Mouse (Mus musculus): ENCODE results near the gene Bscl2. TPM values are rescaled to one million over a fixed set of nuclear protein-coding genes. Genes with fewer than 3 reads are reported as not detected.

Gene Bscl2
- polyA plus RNA-seq, 1 experiment from 2014 or later = 52.6 TPM

- H3K36me3 ChIP-seq = peaks cover 43% of the 10 kb centered on the region
- H3K9me3 ChIP-seq = no peaks in the 10 kb centered on the region
- H3K4me2 ChIP-seq = peak overlapping the region; percentile 97
- peaks cover 32% of the 10 kb centered on the region for H3K4me1 ChIP-seq
- no peak overlapping the region for H3K27ac ChIP-seq
- no peak for ATAC-seq (ENCODE audit: insufficient number of reproducible peaks, insufficient read depth, low FRiP score, low TSS enrichment, low read depth)
- peak overlapping the region; percentile 7; the same call in 1 of the 2 replicates for H3K4me3 ChIP-seq
- H3K27me3 ChIP-seq = no peaks in the 10 kb centered on the region
- 76% methylated on average over 3 of the region's 3 CpGs for WGBS
- H3K9ac ChIP-seq = peak overlapping the region; percentile 62
These were observed 20.3 kb upstream of the Bscl2 start for GRCm38 (mm10) chr19:8817001-8817400.

GRCm38 (mm10) chr19:8818301-8818798 is 18.9 kb upstream of the Bscl2 start:
- Histone ChIP-seq H3K9ac (peak overlapping the region; percentile 91), H3K36me3 (peaks cover 37% of the 10 kb centered on the region), H3K4me1 (peaks cover 45% of the 10 kb centered on the region), H3K4me3 (peak overlapping the region; percentile 100), H3K9me3 (no peaks in the 10 kb centered on the region), H3K27ac (peak overlapping the region; percentile 100), H3K4me2 (peak overlapping the region; percentile 97), H3K27me3 (no peaks in the 10 kb centered on the region)
- 26% methylated on average over 14 of the region's 14 CpGs for WGBS
- no peak for ATAC-seq (ENCODE audit: insufficient number of reproducible peaks, insufficient read depth, low FRiP score, low TSS enrichment, low read depth)

GRCm38 (mm10) chr19:8818801-8819595 is 18.3 kb upstream of the Bscl2 start, which contains the start of gene Ttc9c:
TSS of gene Ttc9c (minus strand) at chr19:8819333.
- peak; percentile 91 for ATAC-seq (ENCODE audit: insufficient number of reproducible peaks, insufficient read depth, low FRiP score, low TSS enrichment, low read depth)
- under 1% methylated on average over 33 of the region's 33 CpGs for WGBS
- Histone ChIP-seq H3K4me3 (peak within 1 kb of the TSS; percentile 100), H3K36me3 (peaks cover 38% of the 10 kb centered on the region), H3K4me2 (peak within 1 kb of the TSS; percentile 97), H3K9me3 (no peaks in the 10 kb centered on the region), H3K27ac (peak within 1 kb of the TSS; percentile 100), H3K9ac (peak within 1 kb of the TSS; percentile 99), H3K4me1 (peaks cover 45% of the 10 kb centered on the region), H3K27me3 (no peaks in the 10 kb centered on the region)

GRCm38 (mm10) chr19:8819596-8820423 is 17.5 kb upstream of the Bscl2 start, which contains the start of gene Hnrnpul2:
TSS of gene Hnrnpul2 (plus strand) at chr19:8820010.
- WGBS = under 1% methylated on average over 83 of the region's 83 CpGs
- Histone ChIP-seq H3K27ac (peak within 1 kb of the TSS; percentile 100), H3K4me3 (peak within 1 kb of the TSS; percentile 100), H3K27me3 (no peaks in the 10 kb centered on the region), H3K9ac (peak within 1 kb of the TSS; percentile 99), H3K4me1 (peaks cover 42% of the 10 kb centered on the region), H3K36me3 (peaks cover 39% of the 10 kb centered on the region), H3K9me3 (no peaks in the 10 kb centered on the region), H3K4me2 (peak within 1 kb of the TSS; percentile 97)
- peak; percentile 95 for ATAC-seq (ENCODE audit: insufficient number of reproducible peaks, insufficient read depth, low FRiP score, low TSS enrichment, low read depth)

- Histone ChIP-seq H3K36me3 (peaks cover 38% of the 10 kb centered on the region), H3K27me3 (no peaks in the 10 kb centered on the region), H3K4me2 (peak overlapping the region; percentile 97), H3K27ac (peak overlapping the region; percentile 100), H3K9me3 (no peaks in the 10 kb centered on the region), H3K4me3 (peak overlapping the region; percentile 100), H3K4me1 (peaks cover 42% of the 10 kb centered on the region), H3K9ac (peak overlapping the region; percentile 99)
- no peak for ATAC-seq (ENCODE audit: insufficient number of reproducible peaks, insufficient read depth, low FRiP score, low TSS enrichment, low read depth)
- WGBS = under 1% methylated on average over 48 of the region's 48 CpGs
These were observed 16.8 kb upstream of the Bscl2 start for GRCm38 (mm10) chr19:8820424-8820956.

GRCm38 (mm10) chr19:8821146-8821545 is 16.1 kb upstream of the Bscl2 start:
- H3K27ac ChIP-seq = peak overlapping the region; percentile 100; the same call in 1 of the 2 replicates
- H3K36me3 ChIP-seq = peaks cover 42% of the 10 kb centered on the region
- no peak for ATAC-seq (ENCODE audit: insufficient number of reproducible peaks, insufficient read depth, low FRiP score, low TSS enrichment, low read depth)

GRCm38 (mm10) chr19:8822696-8823095 is 14.6 kb upstream of the Bscl2 start:
- peak overlapping the region; percentile 57 for H3K9ac ChIP-seq

More at GRCm38 (mm10) chr19:8821146-8821545, 16.1 kb upstream of the Bscl2 start:
- Histone ChIP-seq H3K9ac (peak overlapping the region; percentile 99), H3K4me3 (peak overlapping the region; percentile 100), H3K4me2 (peak overlapping the region; percentile 97), H3K4me1 (peaks cover 37% of the 10 kb centered on the region), H3K9me3 (no peaks in the 10 kb centered on the region), H3K27me3 (no peaks in the 10 kb centered on the region)
- 1% methylated on average over 7 of the region's 7 CpGs for WGBS

GRCm38 (mm10) chr19:8829660-8830059 is 7.6 kb upstream of the Bscl2 start, which contains the start of gene AC129217.1:
TSS of gene AC129217.1 (plus strand) at chr19:8829773.
- no peaks in the 10 kb centered on the region for H3K27me3 ChIP-seq
- peaks cover 99% of the 10 kb centered on the region for H3K36me3 ChIP-seq
- no peaks in the 10 kb centered on the region for H3K9me3 ChIP-seq
- H3K4me1 ChIP-seq = no peaks in the 10 kb centered on the region
- H3K4me2 ChIP-seq = no peak within 1 kb of the TSS
- no peak within 1 kb of the TSS for H3K4me3 ChIP-seq
- no peak within 1 kb of the TSS for H3K9ac ChIP-seq
- ATAC-seq (ENCODE audit: insufficient number of reproducible peaks, insufficient read depth, low FRiP score, low TSS enrichment, low read depth) = no peak
- WGBS = 88% methylated on average over 8 of the region's 8 CpGs
- H3K27ac ChIP-seq = no peak within 1 kb of the TSS

More at GRCm38 (mm10) chr19:8822696-8823095, 14.6 kb upstream of the Bscl2 start:
- Histone ChIP-seq H3K4me1 (peaks cover 26% of the 10 kb centered on the region), H3K4me2 (peak overlapping the region; percentile 97), H3K27me3 (no peaks in the 10 kb centered on the region), H3K9me3 (no peaks in the 10 kb centered on the region), H3K27ac (no peak overlapping the region), H3K36me3 (peaks cover 50% of the 10 kb centered on the region), H3K4me3 (peak overlapping the region; percentile 100)
- 74% methylated on average over 8 of the region's 8 CpGs for WGBS
- no peak for ATAC-seq (ENCODE audit: insufficient number of reproducible peaks, insufficient read depth, low FRiP score, low TSS enrichment, low read depth)

- Histone ChIP-seq H3K27ac (no peak overlapping the region), H3K27me3 (no peaks in the 10 kb centered on the region), H3K9me3 (no peaks in the 10 kb centered on the region), H3K9ac (no peak overlapping the region), H3K4me2 (no peak overlapping the region), H3K4me3 (no peak overlapping the region), H3K4me1 (no peaks in the 10 kb centered on the region), H3K36me3 (peaks cover 98% of the 10 kb centered on the region)
- no peak for ATAC-seq (ENCODE audit: insufficient number of reproducible peaks, insufficient read depth, low FRiP score, low TSS enrichment, low read depth)
- 90% methylated on average over 8 of the region's 8 CpGs for WGBS
These were observed 6.6 kb upstream of the Bscl2 start for GRCm38 (mm10) chr19:8830664-8831063.

- no peaks in the 10 kb centered on the region for H3K4me1 ChIP-seq
- no peak overlapping the region for H3K4me3 ChIP-seq
- H3K27me3 ChIP-seq = no peaks in the 10 kb centered on the region
- H3K27ac ChIP-seq = no peak overlapping the region
- H3K9me3 ChIP-seq = no peaks in the 10 kb centered on the region
- H3K9ac ChIP-seq = no peak overlapping the region
- 85% methylated on average over 11 of the region's 11 CpGs for WGBS
- no peak for ATAC-seq (ENCODE audit: insufficient number of reproducible peaks, insufficient read depth, low FRiP score, low TSS enrichment, low read depth)
- H3K36me3 ChIP-seq = peaks cover 98% of the 10 kb centered on the region
- no peak overlapping the region for H3K4me2 ChIP-seq
These were observed 6.0 kb upstream of the Bscl2 start for GRCm38 (mm10) chr19:8831262-8831661.

GRCm38 (mm10) chr19:8832971-8833370 is 4.3 kb upstream of the Bscl2 start:
- ATAC-seq (ENCODE audit: insufficient number of reproducible peaks, insufficient read depth, low FRiP score, low TSS enrichment, low read depth) = no peak
- Histone ChIP-seq H3K27ac (no peak overlapping the region), H3K27me3 (no peaks in the 10 kb centered on the region), H3K4me2 (no peak overlapping the region), H3K4me1 (peaks cover under 1% of the 10 kb centered on the region; the same call in 1 of the 2 replicates), H3K4me3 (no peak overlapping the region), H3K9ac (no peak overlapping the region), H3K9me3 (no peaks in the 10 kb centered on the region), H3K36me3 (peaks cover 82% of the 10 kb centered on the region)
- 91% methylated on average over 4 of the region's 4 CpGs for WGBS

Data from embryonic facial prominence, embryonic 13.5 days (tissue).